Mouse (Mus musculus): ENCODE measurements at regions not wholly inside any gene's neighbourhood (a gene's known extent, or its start where the extent isn't known, plus 50 kb on each side); places are given as distances from the start of the nearest gene placed in this dataset.

GRCm38 (mm10) chr8:79573491-79573890, 65.9 kb upstream of the Otud4 start:
- Histone ChIP-seq H3K36me3 (ENCODE audit: control insufficient read depth, insufficient read depth) (no peaks in the 10 kb centered on the region), H3K27me3 (ENCODE audit: control insufficient read depth, insufficient read depth, insufficient read length) (no peaks in the 10 kb centered on the region), H3K79me3 (ENCODE audit: low read depth) (no peaks in the 10 kb centered on the region), H3K79me2 (ENCODE audit: control insufficient read depth, insufficient read depth) (no peaks in the 10 kb centered on the region), H3K4me3 (ENCODE audit: insufficient read depth, poor library complexity, severe bottlenecking) (no peak overlapping the region), H3ac (ENCODE audit: control insufficient read depth, insufficient read length, low read depth) (no peak overlapping the region)
- TF ChIP-seq MYOD1 (IDR thresholded peaks at IDR 0.05; ENCODE audit: control insufficient read depth, insufficient read length, low read depth), result no peak
- TF ChIP-seq MYOG (IDR thresholded peaks at IDR 0.05; ENCODE audit: control insufficient read depth, extremely low read depth, insufficient read length), result no peak
- no peak for TF ChIP-seq CTCF (IDR thresholded peaks at IDR 0.05; ENCODE audit: control insufficient read depth, insufficient read depth, insufficient read length)
- no peak for TF ChIP-seq CEBPB (IDR thresholded peaks at IDR 0.05; ENCODE audit: low read depth)
- no peak for TF ChIP-seq FOSL1 (IDR thresholded peaks at IDR 0.05; ENCODE audit: insufficient read depth, low read length, poor library complexity, severe bottlenecking)
- no peak for TF ChIP-seq MAX (IDR thresholded peaks at IDR 0.05)
- TF ChIP-seq USF1 (IDR thresholded peaks at IDR 0.05; ENCODE audit: low read depth), result no peak

GRCm38 (mm10) chr8:79572526-79572925, 66.9 kb upstream of the Otud4 start:
- Histone ChIP-seq H3K27me3 (ENCODE audit: control insufficient read depth, insufficient read depth, insufficient read length) (no peaks in the 10 kb centered on the region), H3K79me3 (ENCODE audit: low read depth) (no peaks in the 10 kb centered on the region), H3K36me3 (ENCODE audit: control insufficient read depth, insufficient read depth) (no peaks in the 10 kb centered on the region), H3K4me3 (ENCODE audit: insufficient read depth, poor library complexity, severe bottlenecking) (no peak overlapping the region), H3ac (ENCODE audit: control insufficient read depth, insufficient read length, low read depth) (no peak overlapping the region), H3K79me2 (ENCODE audit: control insufficient read depth, insufficient read depth) (no peaks in the 10 kb centered on the region)
- TF ChIP-seq MYOD1 (IDR thresholded peaks at IDR 0.05; ENCODE audit: control insufficient read depth, insufficient read length, low read depth) (no peak), CTCF (IDR thresholded peaks at IDR 0.05; ENCODE audit: control insufficient read depth, insufficient read depth, insufficient read length) (no peak), CEBPB (IDR thresholded peaks at IDR 0.05; ENCODE audit: low read depth) (no peak), MYOG (IDR thresholded peaks at IDR 0.05; ENCODE audit: control insufficient read depth, extremely low read depth, insufficient read length) (no peak), USF1 (IDR thresholded peaks at IDR 0.05; ENCODE audit: low read depth) (no peak), MAX (IDR thresholded peaks at IDR 0.05) (no peak), FOSL1 (IDR thresholded peaks at IDR 0.05; ENCODE audit: insufficient read depth, low read length, poor library complexity, severe bottlenecking) (no peak)

GRCm38 (mm10) chr8:79563101-79563500, 76.3 kb upstream of the Otud4 start:
- TF ChIP-seq FOSL1 (IDR thresholded peaks at IDR 0.05; ENCODE audit: insufficient read depth, low read length, poor library complexity, severe bottlenecking) (no peak), CTCF (IDR thresholded peaks at IDR 0.05; ENCODE audit: control insufficient read depth, insufficient read depth, insufficient read length) (no peak), MYOD1 (IDR thresholded peaks at IDR 0.05; ENCODE audit: control insufficient read depth, insufficient read length, low read depth) (no peak), CEBPB (IDR thresholded peaks at IDR 0.05; ENCODE audit: low read depth) (no peak)
- Histone ChIP-seq H3K79me2 (ENCODE audit: control insufficient read depth, insufficient read depth) (no peaks in the 10 kb centered on the region), H3K4me3 (ENCODE audit: insufficient read depth, poor library complexity, severe bottlenecking) (no peak overlapping the region), H3K27me3 (ENCODE audit: control insufficient read depth, insufficient read depth, insufficient read length) (no peaks in the 10 kb centered on the region), H3ac (ENCODE audit: control insufficient read depth, insufficient read length, low read depth) (no peak overlapping the region), H3K36me3 (ENCODE audit: control insufficient read depth, insufficient read depth) (no peaks in the 10 kb centered on the region), H3K79me3 (ENCODE audit: low read depth) (no peaks in the 10 kb centered on the region)

GRCm38 (mm10) chr8:79562669-79563068, 76.7 kb upstream of the Otud4 start:
- Histone ChIP-seq H3K79me2 (ENCODE audit: control insufficient read depth, insufficient read depth) (no peaks in the 10 kb centered on the region), H3K79me3 (ENCODE audit: low read depth) (no peaks in the 10 kb centered on the region), H3K36me3 (ENCODE audit: control insufficient read depth, insufficient read depth) (no peaks in the 10 kb centered on the region), H3ac (ENCODE audit: control insufficient read depth, insufficient read length, low read depth) (no peak overlapping the region), H3K4me3 (ENCODE audit: insufficient read depth, poor library complexity, severe bottlenecking) (no peak overlapping the region), H3K27me3 (ENCODE audit: control insufficient read depth, insufficient read depth, insufficient read length) (no peaks in the 10 kb centered on the region)
- TF ChIP-seq CTCF (IDR thresholded peaks at IDR 0.05; ENCODE audit: control insufficient read depth, insufficient read depth, insufficient read length) (peak; percentile 36), CEBPB (IDR thresholded peaks at IDR 0.05; ENCODE audit: low read depth) (no peak)

- H3K27me3 ChIP-seq (ENCODE audit: control insufficient read depth, insufficient read depth, insufficient read length), result no peaks in the 10 kb centered on the region
- H3ac ChIP-seq (ENCODE audit: control insufficient read depth, insufficient read length, low read depth), result peak overlapping the region; percentile 65
- TF ChIP-seq CEBPB (IDR thresholded peaks at IDR 0.05; ENCODE audit: low read depth), result peak; percentile 34
- no peak for TF ChIP-seq MYOG (IDR thresholded peaks at IDR 0.05; ENCODE audit: control insufficient read depth, extremely low read depth, insufficient read length)
- TF ChIP-seq MYOD1 (IDR thresholded peaks at IDR 0.05; ENCODE audit: control insufficient read depth, insufficient read length, low read depth), result peak; percentile 27
- no peak overlapping the region for H3K4me3 ChIP-seq (ENCODE audit: insufficient read depth, poor library complexity, severe bottlenecking)
- no peaks in the 10 kb centered on the region for H3K79me2 ChIP-seq (ENCODE audit: control insufficient read depth, insufficient read depth)
- no peaks in the 10 kb centered on the region for H3K79me3 ChIP-seq (ENCODE audit: low read depth)
- H3K36me3 ChIP-seq (ENCODE audit: control insufficient read depth, insufficient read depth), result no peaks in the 10 kb centered on the region
Observed at GRCm38 (mm10) chr8:79562071-79562581, 77.3 kb upstream of the Otud4 start.

- TF ChIP-seq FOSL1 (IDR thresholded peaks at IDR 0.05; ENCODE audit: insufficient read depth, low read length, poor library complexity, severe bottlenecking) (peak; percentile 6), MYOG (IDR thresholded peaks at IDR 0.05; ENCODE audit: control insufficient read depth, extremely low read depth, insufficient read length) (no peak), CEBPB (IDR thresholded peaks at IDR 0.05; ENCODE audit: low read depth) (no peak), CTCF (IDR thresholded peaks at IDR 0.05; ENCODE audit: control insufficient read depth, insufficient read depth, insufficient read length) (no peak), MAX (IDR thresholded peaks at IDR 0.05) (no peak), USF1 (IDR thresholded peaks at IDR 0.05; ENCODE audit: low read depth) (no peak)
- no peaks in the 10 kb centered on the region for H3K79me3 ChIP-seq (ENCODE audit: low read depth)
- no peak overlapping the region for H3ac ChIP-seq (ENCODE audit: control insufficient read depth, insufficient read length, low read depth)
- H3K79me2 ChIP-seq (ENCODE audit: control insufficient read depth, insufficient read depth), result no peaks in the 10 kb centered on the region
- H3K36me3 ChIP-seq (ENCODE audit: control insufficient read depth, insufficient read depth), result no peaks in the 10 kb centered on the region
- H3K4me3 ChIP-seq (ENCODE audit: insufficient read depth, poor library complexity, severe bottlenecking), result no peak overlapping the region
- no peaks in the 10 kb centered on the region for H3K27me3 ChIP-seq (ENCODE audit: control insufficient read depth, insufficient read depth, insufficient read length)
Observed at GRCm38 (mm10) chr8:79561269-79562063, 78.0 kb upstream of the Otud4 start.

All from C2C12 (cell line).